Mouse (Mus musculus) adrenal gland, postnatal 10 days (tissue): ENCODE data around the gene Col16a1. TPM values are rescaled to one million over a fixed set of nuclear protein-coding genes. Genes with fewer than 3 reads are reported as not detected.

Experiments
- DNase-seq: peaks from one replicate; pipeline ENCODE4 v3.0.0; 2021; ENCODE audit warnings: mixed read lengths
- long read RNA-seq, 2 experiments: library from polyadenylated mRNA; stranded (forward); transcript quantifications; one replicate each; pipeline ENCODE4 v2.0.0; 2021
- total RNA-seq, 2 experiments: library from RNA; stranded (reverse); gene quantifications; 2 replicates each; pipeline ENCODE4 v1.2.3; 2021

Gene Col16a1
- total RNA-seq, result 10 to 100 TPM; 29.4 to 33.8 TPM
- long read RNA-seq, experiment 1, partial matches to known transcripts, result 19 of 36 reads
- long read RNA-seq, experiment 1, other reads (novel, unspliced or antisense), result 17 of 36 reads
- long read RNA-seq, experiment 2, partial matches to known transcripts, result 6 of 13 reads
- long read RNA-seq, experiment 2, other reads (novel, unspliced or antisense), result 7 of 13 reads

GRCm38 (mm10) chr4:130047331-130048202 is at the start of gene Col16a1:
TSS of gene Col16a1 (plus strand) at chr4:130047840.
- DNase-seq, result peak; percentile 93

- DNase-seq, result no peak
Measured at GRCm38 (mm10) chr4:129998124-129998523, 49.5 kb upstream of the Col16a1 start.

GRCm38 (mm10) chr4:130001710-130002109 is 45.9 kb upstream of the Col16a1 start:
- DNase-seq, result no peak

GRCm38 (mm10) chr4:130002157-130002556 is 45.5 kb upstream of the Col16a1 start:
- DNase-seq, result no peak

GRCm38 (mm10) chr4:130005593-130005992 is 42.0 kb upstream of the Col16a1 start:
- no peak for DNase-seq

GRCm38 (mm10) chr4:130006533-130006932 is 41.1 kb upstream of the Col16a1 start:
- no peak for DNase-seq

- no peak for DNase-seq
Measured at GRCm38 (mm10) chr4:130009043-130009442, 38.6 kb upstream of the Col16a1 start.

GRCm38 (mm10) chr4:130010723-130011122 is 36.9 kb upstream of the Col16a1 start:
- DNase-seq, result no peak

- no peak for DNase-seq
Measured at GRCm38 (mm10) chr4:130012234-130012633, 35.4 kb upstream of the Col16a1 start.

- DNase-seq, result no peak
Measured at GRCm38 (mm10) chr4:130013111-130013510, 34.5 kb upstream of the Col16a1 start.

GRCm38 (mm10) chr4:130016010-130016409 is 31.6 kb upstream of the Col16a1 start:
- no peak for DNase-seq

GRCm38 (mm10) chr4:130017036-130017674 is 30.5 kb upstream of the Col16a1 start:
- DNase-seq, result no peak

GRCm38 (mm10) chr4:130022952-130023351 is 24.7 kb upstream of the Col16a1 start:
- DNase-seq, result peak; percentile 46

- DNase-seq, result no peak
Measured at GRCm38 (mm10) chr4:130023511-130024231, 24.0 kb upstream of the Col16a1 start.

- DNase-seq, result no peak
Measured at GRCm38 (mm10) chr4:130025544-130025943, 22.1 kb upstream of the Col16a1 start.

GRCm38 (mm10) chr4:130031146-130031545 is 16.5 kb upstream of the Col16a1 start:
- DNase-seq, result no peak

- DNase-seq, result no peak
Measured at GRCm38 (mm10) chr4:130033496-130033895, 14.1 kb upstream of the Col16a1 start.

GRCm38 (mm10) chr4:130036112-130036511 is 11.5 kb upstream of the Col16a1 start:
- DNase-seq, result peak; percentile 72

- peak; percentile 59 for DNase-seq
Measured at GRCm38 (mm10) chr4:130036573-130037401, 10.9 kb upstream of the Col16a1 start.

GRCm38 (mm10) chr4:130039351-130039750 is 8.3 kb upstream of the Col16a1 start:
- no peak for DNase-seq

GRCm38 (mm10) chr4:130041076-130041475 is 6.6 kb upstream of the Col16a1 start:
- DNase-seq, result no peak
